Mouse (Mus musculus) ES-E14 (cell line): ENCODE results near the gene Sf3b2.

Experiments used
- MAFK ChIP-seq: IDR thresholded peaks from 2 replicates; pipeline ENCODE4 v1.6.1; 2014; ENCODE audit warnings: mild to moderate bottlenecking, low read depth, low read length, inconsistent platforms; ENCODE audit not compliant: insufficient read depth
- ZC3H11A ChIP-seq: IDR thresholded peaks from 2 replicates; pipeline ENCODE4 v1.6.1; 2012; ENCODE audit warnings: low read depth, mild to moderate bottlenecking, inconsistent platforms, low read length, borderline replicate concordance
- ZNF384 ChIP-seq: IDR thresholded peaks from 2 replicates; pipeline ENCODE4 v1.6.1; 2012; ENCODE audit warnings: low read depth, low read length, inconsistent platforms

DNA sequence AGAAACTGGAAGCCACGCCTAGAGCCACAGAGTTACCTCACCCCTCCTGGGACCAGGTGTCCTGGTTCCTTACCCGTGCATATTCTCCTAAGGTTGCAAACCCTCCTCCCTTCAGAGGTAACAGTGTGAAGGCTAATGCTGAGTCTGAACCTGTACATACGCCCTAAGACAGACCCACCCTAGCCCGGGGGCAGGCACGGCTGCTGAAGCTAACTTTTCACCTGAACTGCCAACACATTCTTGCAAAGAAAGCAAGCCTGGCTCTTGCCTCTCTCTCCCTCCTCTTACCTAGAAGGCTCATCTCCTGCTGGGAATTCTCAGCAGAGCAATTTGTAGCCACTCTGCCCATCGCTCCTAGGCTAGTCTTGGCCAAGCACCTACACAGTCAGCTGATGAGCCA, 5.3 kb upstream of the Sf3b2 start:
- TF ChIP-seq ZNF384 = no peak
- no peak for TF ChIP-seq ZC3H11A
- TF ChIP-seq MAFK = no peak
